Mouse (Mus musculus) layer of hippocampus, adult 2 months (tissue): ENCODE measurements around the gene Manea. TPM values are rescaled to one million over a fixed set of nuclear protein-coding genes. Genes with fewer than 3 reads are reported as not detected.

Experiments
- DNase-seq, 2 experiments: peaks; one replicate each; pipeline ENCODE4 v3.0.0; 2022; ENCODE audit warnings: low spot score in 2 of 2
- H3K27ac ChIP-seq: fragments of 200-600 bp; 2 replicates; pipeline ENCODE4 v1.8.1; 2022
- H3K4me3 ChIP-seq: fragments of 200-600 bp; 2 replicates; pipeline ENCODE4 v1.8.1; 2022; ENCODE audit warnings: mild to moderate bottlenecking
- CTCF ChIP-seq: fragments of 200-600 bp; conservative IDR thresholded peaks from 2 replicates; pipeline ENCODE4 v1.8.1; 2022; ENCODE audit warnings: antibody characterized with exemption, mild to moderate bottlenecking, moderate library complexity
- total RNA-seq, 2 experiments: library from RNA; stranded (reverse); gene quantifications; 2 replicates each; pipeline ENCODE4 v1.2.3; 2021

Gene Manea
- total RNA-seq, 2 experiments from 2014 or later, result 28.0 to 32.8 TPM

DNA sequence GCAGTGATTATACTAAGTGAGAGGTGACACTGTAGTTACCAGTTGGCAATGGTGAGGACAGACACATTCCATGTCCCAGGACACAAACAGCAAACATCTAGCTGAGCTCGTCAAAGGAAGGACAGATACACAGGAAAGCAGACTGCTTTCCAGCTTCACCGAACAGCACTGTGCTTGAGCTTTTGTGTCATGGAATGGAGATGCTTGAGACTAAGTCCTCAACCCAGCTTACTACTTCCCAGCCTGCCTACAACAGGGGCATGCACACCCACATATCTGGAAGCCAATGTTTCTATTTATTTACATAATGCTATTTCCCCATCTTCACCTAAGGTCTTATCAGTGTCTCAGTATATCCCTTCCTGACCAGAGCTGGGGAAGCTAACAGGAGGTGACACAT, 70.9 kb downstream of the Manea start:
- H3K27ac ChIP-seq, result peak overlapping the region; percentile 39; the same call in 1 of the 2 replicates
- no peak for DNase-seq
- H3K4me3 ChIP-seq, result no peak overlapping the region
- no peak for TF ChIP-seq CTCF
